Mouse (Mus musculus) embryonic facial prominence, embryonic 11.5 days (tissue): ENCODE measurements around the gene Hnrnpab. TPM values are rescaled to one million over a fixed set of nuclear protein-coding genes. Genes with fewer than 3 reads are reported as not detected.

Source experiments
- ATAC-seq: fragments of 200-750 bp; cut with Nextera tagmentation; replicated peaks from 2 replicates; pipeline ENCODE4 v1.8.0; 2017; ENCODE audit warnings: low read depth; ENCODE audit not compliant: insufficient number of reproducible peaks, low FRiP score, low TSS enrichment
- DNase-seq: peaks from one replicate; pipeline ENCODE4 v3.0.0-alpha.2; 2015; ENCODE audit warnings: low spot score
- H3K27ac ChIP-seq: fragments of 300-500 bp; sonication (generic); replicated peaks from 2 replicates; pipeline ENCODE4 v1.5.1; 2014; ENCODE audit warnings: mild to moderate bottlenecking, low read depth, low read length, control low read depth
- H3K27me3 ChIP-seq: fragments of 300-500 bp; sonication (generic); 2 replicates; pipeline ENCODE4 v1.6.1; 2014; ENCODE audit warnings: mild to moderate bottlenecking, low read length, moderate library complexity, mixed read lengths; ENCODE audit not compliant: control insufficient read depth, insufficient read depth
- H3K36me3 ChIP-seq: fragments of 300-500 bp; sonication (generic); replicated peaks from 2 replicates; pipeline ENCODE4 v1.6.1; 2014; ENCODE audit warnings: low read depth, mild to moderate bottlenecking, low read length, moderate library complexity, mixed read lengths; ENCODE audit not compliant: control insufficient read depth, insufficient read depth
- H3K4me1 ChIP-seq: fragments of 300-500 bp; sonication (generic); 2 replicates; pipeline ENCODE4 v1.6.1; 2014; ENCODE audit warnings: low read length, mixed read lengths; ENCODE audit not compliant: control insufficient read depth, insufficient read depth
- H3K4me2 ChIP-seq: fragments of 300-500 bp; sonication (generic); 2 replicates; pipeline ENCODE4 v1.6.1; 2014; ENCODE audit warnings: low read depth, mild to moderate bottlenecking, control low read depth, low read length, moderate library complexity
- H3K4me3 ChIP-seq: fragments of 300-500 bp; sonication (generic); 2 replicates; pipeline ENCODE4 v1.5.1; 2014; ENCODE audit warnings: low read depth, low read length, control low read depth
- H3K9ac ChIP-seq: fragments of 300-500 bp; sonication (generic); replicated peaks from 2 replicates; pipeline ENCODE4 v1.6.1; 2014; ENCODE audit warnings: mild to moderate bottlenecking, control low read depth, low read length
- H3K9me3 ChIP-seq: fragments of 300-500 bp; sonication (generic); replicated peaks from 2 replicates; pipeline ENCODE4 v1.6.1; 2016; ENCODE audit warnings: mild to moderate bottlenecking, low read length, inconsistent platforms, mixed read lengths; ENCODE audit not compliant: control insufficient read depth
- WGBS: fragments of 180-500 bp; shearing (Covaris S2); extraction: QIAGEN DNeasy Blood & Tissue Kit; methylation state at CpG from one replicate; pipeline ENCODE4 v1.1.7; 2014; 5-methylcytosine and 5-hydroxymethylcytosine counted together
- polyA plus RNA-seq: library from polyadenylated mRNA; unstranded; fragments of >200 nt; fragmentation: Nextera tagmentation; extraction: Ambion mirVana; gene quantifications from 2 replicates; pipeline ENCODE4 v1.2.1, GENCODE M21; 2014

The Hnrnpab gene
- polyA plus RNA-seq, 1 experiment from 2014 or later, result 870 TPM

DNA sequence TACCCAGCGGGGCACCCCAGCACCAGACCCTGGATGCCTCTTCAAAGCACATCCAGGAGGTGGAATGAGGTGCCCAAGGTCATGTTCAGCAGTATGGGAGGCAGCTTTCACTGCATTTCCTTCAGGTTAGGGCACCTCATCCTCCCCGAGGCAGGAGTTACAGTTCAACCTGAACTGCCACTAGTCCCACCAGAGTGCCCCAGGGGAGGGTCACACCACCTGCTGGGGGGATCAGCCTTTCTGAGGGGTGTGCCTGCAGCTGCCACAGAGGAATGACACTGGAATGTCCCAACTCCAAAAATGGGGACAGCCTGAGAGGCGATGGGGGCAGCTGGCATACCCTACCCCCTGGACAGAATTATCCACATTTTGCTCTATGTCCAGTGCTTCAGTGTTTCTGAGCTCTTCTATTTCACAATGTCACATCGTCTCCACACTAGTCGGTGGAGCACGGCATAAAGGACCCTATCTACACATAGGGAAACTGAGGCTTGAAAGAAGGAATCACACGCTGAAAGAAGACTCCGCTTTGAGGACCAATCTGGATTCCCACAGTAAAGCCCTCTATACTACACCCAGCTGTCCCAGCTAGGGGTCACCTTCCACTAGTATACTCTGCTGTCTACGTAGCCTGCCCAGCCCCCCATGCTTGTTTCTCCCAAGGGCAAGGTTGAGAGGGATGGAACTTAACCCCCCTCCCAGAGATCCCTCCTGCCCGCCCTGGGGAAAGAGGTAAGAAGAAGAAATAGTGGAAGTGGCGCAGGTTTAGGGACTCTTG lies 42.7 kb upstream of the Hnrnpab start:
- Histone ChIP-seq H3K36me3 (no peaks in the 10 kb centered on the region), H3K27ac (0 out of 2 replicates have a peak overlapping the region, but pooled peaks have one; percentile 7), H3K4me3 (peak overlapping the region; percentile 62), H3K27me3 (peaks cover 4% of the 10 kb centered on the region), H3K9me3 (no peaks in the 10 kb centered on the region), H3K9ac (peak overlapping the region; percentile 72), H3K4me1 (peaks cover 5% of the 10 kb centered on the region), H3K4me2 (peak overlapping the region; percentile 89)
- ATAC-seq (no peak), DNase-seq (no peak)
- WGBS, result 29% methylated on average over 11 of the region's 11 CpGs

DNA sequence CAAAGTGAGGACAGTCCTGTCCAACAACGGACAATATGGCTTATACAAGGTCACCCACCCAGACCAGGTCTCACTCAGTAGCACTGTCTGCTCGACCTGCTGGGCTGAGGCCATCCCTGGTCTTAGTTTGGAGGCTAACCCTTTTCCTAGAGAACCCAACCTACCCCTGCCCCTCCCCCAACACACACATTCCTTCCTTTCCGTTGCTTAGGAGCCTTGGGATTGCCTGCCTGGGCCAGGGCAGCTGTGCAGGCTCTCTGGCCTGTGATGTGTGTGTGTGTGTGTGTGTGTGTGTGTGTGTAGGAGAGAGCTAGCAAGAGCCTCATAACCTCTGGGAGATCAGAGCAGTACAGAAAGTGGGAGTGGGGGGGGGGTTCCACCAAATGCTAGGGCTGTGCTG lies 41.9 kb upstream of the Hnrnpab start:
- DNase-seq (peak; percentile 66), ATAC-seq (0 out of 2 replicates have a peak, but pooled peaks have one; percentile 25)
- Histone ChIP-seq H3K27ac (0 out of 2 replicates have a peak overlapping the region, but pooled peaks have one; percentile 7), H3K36me3 (no peaks in the 10 kb centered on the region), H3K9ac (peak overlapping the region; percentile 18; the same call in 1 of the 2 replicates), H3K4me1 (peaks cover 5% of the 10 kb centered on the region), H3K9me3 (no peaks in the 10 kb centered on the region), H3K27me3 (peaks cover 4% of the 10 kb centered on the region), H3K4me3 (no peak overlapping the region), H3K4me2 (peak overlapping the region; percentile 14; the same call in 1 of the 2 replicates)
- WGBS, result 27% methylated on average over 3 of the region's 3 CpGs

DNA sequence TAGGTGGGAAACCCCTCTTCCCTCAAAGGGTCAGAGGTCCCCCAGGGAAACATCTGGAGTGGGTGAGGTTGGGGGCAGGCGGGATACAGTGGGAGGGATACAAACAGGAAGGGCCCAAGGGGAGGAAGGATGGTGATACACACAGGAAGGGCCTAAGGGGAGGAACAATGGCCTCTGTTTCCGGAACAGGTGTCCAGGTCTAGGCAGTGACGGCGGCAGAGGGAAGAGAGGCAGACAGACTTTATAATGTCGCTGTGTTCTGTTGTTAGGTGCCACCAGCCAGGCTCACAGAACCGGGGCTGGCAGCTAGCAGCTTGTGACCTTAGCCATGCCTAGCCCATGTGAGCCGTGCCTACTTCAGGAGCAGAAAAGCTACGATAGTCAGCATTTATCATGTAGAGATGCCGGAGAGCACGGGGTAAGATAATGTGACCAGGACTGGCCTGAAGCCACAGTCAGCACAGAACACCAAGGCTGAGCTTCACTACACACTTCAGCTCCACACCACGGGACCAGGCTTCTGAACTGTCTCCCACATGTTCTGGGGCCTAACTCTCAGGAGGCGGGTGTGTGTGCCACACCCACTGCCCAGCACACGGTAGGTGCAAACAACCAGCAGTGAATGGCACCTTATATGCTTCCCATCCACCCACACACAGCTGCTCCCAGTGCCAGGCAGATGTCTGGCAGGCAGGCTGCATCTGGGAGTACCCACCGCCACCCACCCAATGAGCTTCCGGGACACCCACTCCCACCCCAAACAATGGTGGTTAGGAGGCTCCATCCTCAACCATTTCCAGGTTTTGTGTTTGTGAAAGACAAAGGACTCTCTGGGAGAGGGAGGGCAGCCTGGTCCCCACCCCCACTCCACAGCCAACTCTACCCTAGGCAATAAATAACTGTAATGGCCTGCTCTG lies 40.4 kb upstream of the Hnrnpab start:
- Histone ChIP-seq H3K27me3 (peaks cover 4% of the 10 kb centered on the region), H3K4me1 (peaks cover 5% of the 10 kb centered on the region)

GRCm38 (mm10) chr11:51646245-51646644 lies 39.6 kb upstream of the Hnrnpab start:
- H3K9me3 ChIP-seq, result no peaks in the 10 kb centered on the region
- H3K4me2 ChIP-seq, result no peak overlapping the region
- ATAC-seq (no peak), DNase-seq (no peak)
- H3K27me3 ChIP-seq, result peaks cover 4% of the 10 kb centered on the region
- H3K4me3 ChIP-seq, result no peak overlapping the region
- 67% methylated on average over 7 of the region's 7 CpGs for WGBS
- H3K4me1 ChIP-seq, result peaks cover 5% of the 10 kb centered on the region
- H3K9ac ChIP-seq, result no peak overlapping the region
- H3K27ac ChIP-seq, result no peak overlapping the region
- H3K36me3 ChIP-seq, result no peaks in the 10 kb centered on the region

More for the DNA sequence above, 40.4 kb upstream of the Hnrnpab start:
- 77% methylated on average over 14 of the region's 15 CpGs for WGBS
- H3K36me3 ChIP-seq, result no peaks in the 10 kb centered on the region
- no peaks in the 10 kb centered on the region for H3K9me3 ChIP-seq
- no peak overlapping the region for H3K4me3 ChIP-seq
- DNase-seq, result no peak
- no peak overlapping the region for H3K9ac ChIP-seq
- H3K27ac ChIP-seq, result peak overlapping the region; percentile 25; the same call in 1 of the 2 replicates
- no peak overlapping the region for H3K4me2 ChIP-seq
- ATAC-seq, result no peak

GRCm38 (mm10) chr11:51645293-51645692 lies 38.6 kb upstream of the Hnrnpab start:
- H3K4me1 ChIP-seq, result peaks cover 5% of the 10 kb centered on the region
- H3K36me3 ChIP-seq, result no peaks in the 10 kb centered on the region
- ATAC-seq (no peak), DNase-seq (no peak)
- H3K9ac ChIP-seq, result no peak overlapping the region
- WGBS, result 91% methylated on average over 13 of the region's 13 CpGs
- H3K27ac ChIP-seq, result no peak overlapping the region; the same call in 1 of the 2 replicates
- H3K4me3 ChIP-seq, result no peak overlapping the region
- H3K27me3 ChIP-seq, result peaks cover 4% of the 10 kb centered on the region
- H3K4me2 ChIP-seq, result no peak overlapping the region
- no peaks in the 10 kb centered on the region for H3K9me3 ChIP-seq

GRCm38 (mm10) chr11:51644217-51644616 lies 37.6 kb upstream of the Hnrnpab start:
- H3K9me3 ChIP-seq, result no peaks in the 10 kb centered on the region
- H3K4me3 ChIP-seq, result no peak overlapping the region
- no peak overlapping the region; the same call in 1 of the 2 replicates for H3K4me2 ChIP-seq
- 73% methylated on average over 16 of the region's 16 CpGs for WGBS
- peaks cover 5% of the 10 kb centered on the region; the same call in 1 of the 2 replicates for H3K4me1 ChIP-seq
- no peaks in the 10 kb centered on the region for H3K27me3 ChIP-seq
- no peaks in the 10 kb centered on the region for H3K36me3 ChIP-seq
- ATAC-seq (no peak), DNase-seq (no peak)
- H3K27ac ChIP-seq, result no peak overlapping the region
- H3K9ac ChIP-seq, result no peak overlapping the region

DNA sequence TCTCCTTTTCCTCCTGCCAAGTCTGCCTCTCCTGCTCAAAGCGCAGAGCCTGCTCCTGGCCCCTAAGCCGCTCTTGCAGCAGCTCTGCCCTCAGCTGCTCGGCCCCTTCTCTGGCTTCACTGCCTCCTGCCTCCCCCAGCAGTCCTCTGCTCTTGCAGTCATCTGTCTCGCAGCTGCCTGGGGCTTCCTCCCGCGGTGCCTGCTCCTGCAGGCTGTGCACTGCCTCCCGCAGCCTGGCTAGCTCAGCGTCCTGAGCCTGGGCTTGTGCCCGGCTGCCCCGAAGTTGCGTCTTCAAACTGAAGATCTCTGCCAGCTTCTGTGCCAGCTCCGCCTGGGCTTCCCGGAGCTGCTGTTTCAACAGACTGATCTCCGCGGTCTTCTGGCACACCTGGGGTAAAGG lies 37.1 kb upstream of the Hnrnpab start:
- no peak for DNase-seq
- no peak overlapping the region; the same call in 1 of the 2 replicates for H3K9ac ChIP-seq

More for the DNA sequence above, 37.1 kb upstream of the Hnrnpab start:
- Histone ChIP-seq H3K4me3 (no peak overlapping the region), H3K4me1 (no peaks in the 10 kb centered on the region; the same call in 1 of the 2 replicates), H3K9me3 (no peaks in the 10 kb centered on the region), H3K27ac (no peak overlapping the region), H3K36me3 (no peaks in the 10 kb centered on the region), H3K27me3 (no peaks in the 10 kb centered on the region), H3K4me2 (no peak overlapping the region; the same call in 1 of the 2 replicates)
- WGBS, result 41% methylated on average over 15 of the region's 15 CpGs
- no peak for ATAC-seq
